8 mouse cellular contexts compared by ENCODE assay signal in the genomic region with DNA sequence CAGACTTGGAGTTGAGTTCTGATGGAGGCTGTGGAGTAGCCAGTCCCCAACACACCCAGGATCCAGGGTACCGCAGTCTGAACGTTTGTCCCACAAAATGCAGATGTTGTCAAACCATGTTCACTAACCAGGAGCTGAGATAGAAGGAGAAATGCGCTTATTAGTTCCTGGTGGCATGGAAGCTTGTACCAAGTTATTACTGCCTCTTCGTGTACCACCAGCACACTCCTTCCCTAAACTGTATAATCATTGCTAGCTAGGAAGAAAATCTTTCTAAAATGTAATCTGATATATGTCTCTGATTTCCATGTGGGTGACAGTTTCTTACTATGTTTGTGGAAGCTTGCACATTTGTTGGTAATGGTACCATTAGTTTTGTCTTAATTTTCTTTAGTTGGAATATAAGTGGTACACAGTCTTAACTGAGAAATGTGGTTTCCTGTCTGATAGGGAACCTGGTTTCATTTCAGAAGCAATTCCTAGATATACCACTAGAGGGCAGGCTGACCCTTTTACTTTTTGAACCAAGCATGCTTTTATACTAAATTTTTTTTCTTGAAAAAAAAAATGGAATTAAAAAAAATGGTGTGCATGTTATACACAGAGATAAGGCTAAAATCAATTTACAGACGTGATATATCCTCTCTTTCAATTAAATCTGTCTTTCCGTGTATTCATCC.
DNase-seq lines count a peak whose midpoint lies in the region; ATAC-seq and TF ChIP-seq lines count a peak whose summit lies in the region.

No protein-coding gene starts in this region.

- H3K9me3 ChIP-seq in E14TG2a.4 (ENCODE audit: low read length) = peaks cover 7% of the 10 kb centered on the region
- H3K9me3 ChIP-seq in forebrain, embryonic 12.5 days = no peaks in the 10 kb centered on the region

- H3K4me1 ChIP-seq in E14TG2a.4 (replicated peaks; ENCODE audit: low read depth, low read length) = no peaks in the 10 kb centered on the region
- H3K4me1 ChIP-seq in forebrain, embryonic 12.5 days = no peaks in the 10 kb centered on the region

- H3K9ac ChIP-seq in forebrain, embryonic 12.5 days = no peak overlapping the region

- peak; percentile 85 for TF ChIP-seq CTCF in E14TG2a.4 (conservative IDR thresholded peaks at IDR 0.05; ENCODE audit: low read length)

- H3K27ac ChIP-seq in forebrain, embryonic 12.5 days = no peak overlapping the region

- DNase-seq in cerebellum, adult 18-20 months = peak; percentile 18 to 45
- no peak for DNase-seq in cerebellum, adult 9-11 months
- DNase-seq in kidney, postnatal 14 days = peak; percentile 50
- no peak for DNase-seq in kidney, adult 11 months
- peak; percentile 48 for DNase-seq in embryo, embryonic 9.5 days (ENCODE audit: extremely low spot score)
- peak; percentile 61 for DNase-seq in naive thymus-derived CD4-positive, alpha-beta T cell, adult 2 months (ENCODE audit: low read depth)

- H3K4me2 ChIP-seq in forebrain, embryonic 12.5 days = no peak overlapping the region

- ATAC-seq in forebrain, embryonic 12.5 days (ENCODE audit: low FRiP score) = no peak

- H3K27me3 ChIP-seq in E14TG2a.4 (ENCODE audit: insufficient read depth, low read length) = no peaks in the 10 kb centered on the region
- no peaks in the 10 kb centered on the region for H3K27me3 ChIP-seq in forebrain, embryonic 12.5 days

- WGBS in forebrain, embryonic 12.5 days = 65% methylated on average over 6 of the region's 6 CpGs

- H3K4me3 ChIP-seq in E14TG2a.4 (replicated peaks; ENCODE audit: low read length) = no peak overlapping the region
- no peak overlapping the region for H3K4me3 ChIP-seq in forebrain, embryonic 12.5 days (replicated peaks)

- no peaks in the 10 kb centered on the region for H3K36me3 ChIP-seq in E14TG2a.4 (ENCODE audit: insufficient read depth, low read length)
- H3K36me3 ChIP-seq in forebrain, embryonic 12.5 days (replicated peaks) = no peaks in the 10 kb centered on the region

Comparison
In these comparisons a context has a peak if more than half of its experiments do, and no peak if none do; other contexts are left out.
1. DNase-seq: peak in cerebellum, adult 18-20 months (2 of 2), kidney, postnatal 14 days (single experiment), embryo, embryonic 9.5 days (single experiment) and naive thymus-derived CD4-positive, alpha-beta T cell, adult 2 months (single experiment); none in cerebellum, adult 9-11 months (single experiment) and kidney, adult 11 months (single experiment).